Mouse (Mus musculus) spleen, postnatal 0 days (tissue): ENCODE measurements around the gene Jsrp1. TPM values are rescaled to one million over a fixed set of nuclear protein-coding genes. Genes with fewer than 3 reads are reported as not detected.

ENCODE experiments used
- microRNA counts: library from miRNA; unstranded; fragments of <30 nt; microRNA quantifications from one replicate; lab custom pipeline; 2015
- polyA plus RNA-seq: library from polyadenylated mRNA; unstranded; fragments of >200 nt; fragmentation: Nextera tagmentation; extraction: Ambion mirVana; gene quantifications from 2 replicates; pipeline ENCODE4 v1.2.1, GENCODE M21; 2015

The Jsrp1 gene
- polyA plus RNA-seq = 0.13 and 0.29 TPM in 2 replicates

DNA sequence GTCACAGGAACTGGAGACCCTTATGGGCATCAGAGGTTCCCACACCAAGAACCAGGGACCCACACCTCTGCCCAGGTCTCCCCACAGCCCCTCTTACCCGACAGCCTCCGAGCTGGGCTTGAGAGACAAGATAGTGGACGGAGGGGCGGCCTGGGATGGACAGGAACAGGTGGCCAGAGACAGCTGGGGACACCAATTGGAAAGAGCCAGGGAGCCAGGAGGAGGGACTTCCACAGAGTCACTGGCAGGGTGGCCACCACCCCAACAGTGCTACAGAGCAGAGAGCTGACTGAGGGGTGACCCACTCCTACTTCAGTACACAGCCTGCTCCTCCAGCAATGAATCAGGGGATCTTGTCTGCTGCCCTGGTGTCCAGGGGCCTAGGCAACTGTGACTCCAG lies at the start of gene Jsrp1:
Gene Jsrp1, minus strand, starts transcription at position 133 of the 400 bp plus-strand sequence.

DNA sequence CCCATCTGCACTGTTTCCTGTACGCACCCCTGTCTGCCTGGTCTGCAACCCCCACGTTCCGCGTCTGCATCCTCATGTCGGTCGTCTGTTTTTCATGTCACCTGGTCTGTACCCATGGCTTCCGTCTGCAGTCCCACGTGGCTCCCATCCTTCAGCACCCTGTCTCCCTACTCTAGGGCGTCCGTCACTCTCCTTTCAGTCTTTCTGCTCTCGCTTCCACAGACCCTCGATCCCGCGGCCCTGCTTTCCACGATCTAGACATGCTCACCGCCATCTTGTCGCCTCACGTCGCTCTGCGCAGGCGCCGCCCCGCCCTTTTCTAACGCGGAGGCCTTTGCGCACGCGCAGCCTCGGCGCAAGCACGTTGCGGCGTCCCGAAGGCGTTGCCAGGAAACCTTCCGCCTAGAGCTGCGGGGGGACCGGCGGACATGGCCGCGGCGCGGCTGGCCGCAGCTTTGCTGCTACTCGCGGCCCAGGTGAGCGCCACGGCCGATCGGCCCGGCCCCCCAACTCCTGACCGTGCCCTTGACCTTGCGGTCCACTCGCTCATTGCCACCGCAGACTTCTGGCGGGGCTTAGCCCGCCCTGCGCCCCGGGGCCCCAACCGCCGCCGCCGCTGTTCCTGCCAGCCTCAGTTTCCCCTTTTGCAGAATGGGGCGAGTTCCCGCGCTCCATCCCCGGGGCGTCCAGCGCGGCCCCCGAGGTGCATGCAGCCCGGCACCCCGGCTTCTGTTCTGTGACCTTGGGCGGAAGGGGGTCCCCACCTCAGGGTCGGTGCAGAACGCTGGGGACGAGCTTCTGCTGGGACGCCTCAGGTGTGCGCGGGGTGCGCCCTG lies 41.8 kb upstream of the Jsrp1 start, which contains the start of the genes Lsm7 and Sppl2b:
Gene Lsm7, minus strand, starts transcription at position 297 of the 836 bp plus-strand sequence.
Gene Sppl2b, plus strand, starts transcription at position 363 of the 836 bp plus-strand sequence.

DNA sequence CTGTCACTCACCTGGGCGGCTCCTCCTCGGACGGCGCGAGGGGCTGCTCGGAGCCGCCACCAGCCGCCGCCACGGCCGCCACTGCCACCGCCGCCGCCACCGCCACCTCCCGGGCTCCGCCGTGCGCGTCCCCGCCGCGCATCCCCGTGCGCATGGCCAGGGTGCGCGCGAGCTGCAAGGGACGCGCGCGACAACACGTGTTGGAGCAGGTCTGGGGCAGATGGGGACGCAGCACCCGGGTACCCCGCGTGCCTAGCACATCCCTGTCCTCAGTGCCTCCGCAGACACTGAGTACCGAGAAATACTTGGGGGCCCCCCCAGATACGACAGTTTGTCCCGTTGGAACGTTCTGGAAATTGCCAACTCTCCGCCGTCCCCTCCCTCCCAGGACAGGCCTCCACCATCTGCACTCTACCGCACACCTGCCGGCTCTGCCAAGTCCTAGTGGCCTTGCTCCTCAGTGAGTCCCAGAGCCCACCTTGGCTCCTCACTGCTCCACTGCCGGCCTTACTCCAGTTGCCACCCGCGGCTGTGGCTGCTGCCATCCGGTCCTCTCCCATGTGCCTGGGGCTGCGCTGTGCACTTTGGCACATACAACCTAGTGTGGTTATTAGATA lies 30.7 kb upstream of the Jsrp1 start, which contains the start of gene Lingo3:
Gene Lingo3, minus strand, starts transcription at position 109 of the 617 bp plus-strand sequence.

DNA sequence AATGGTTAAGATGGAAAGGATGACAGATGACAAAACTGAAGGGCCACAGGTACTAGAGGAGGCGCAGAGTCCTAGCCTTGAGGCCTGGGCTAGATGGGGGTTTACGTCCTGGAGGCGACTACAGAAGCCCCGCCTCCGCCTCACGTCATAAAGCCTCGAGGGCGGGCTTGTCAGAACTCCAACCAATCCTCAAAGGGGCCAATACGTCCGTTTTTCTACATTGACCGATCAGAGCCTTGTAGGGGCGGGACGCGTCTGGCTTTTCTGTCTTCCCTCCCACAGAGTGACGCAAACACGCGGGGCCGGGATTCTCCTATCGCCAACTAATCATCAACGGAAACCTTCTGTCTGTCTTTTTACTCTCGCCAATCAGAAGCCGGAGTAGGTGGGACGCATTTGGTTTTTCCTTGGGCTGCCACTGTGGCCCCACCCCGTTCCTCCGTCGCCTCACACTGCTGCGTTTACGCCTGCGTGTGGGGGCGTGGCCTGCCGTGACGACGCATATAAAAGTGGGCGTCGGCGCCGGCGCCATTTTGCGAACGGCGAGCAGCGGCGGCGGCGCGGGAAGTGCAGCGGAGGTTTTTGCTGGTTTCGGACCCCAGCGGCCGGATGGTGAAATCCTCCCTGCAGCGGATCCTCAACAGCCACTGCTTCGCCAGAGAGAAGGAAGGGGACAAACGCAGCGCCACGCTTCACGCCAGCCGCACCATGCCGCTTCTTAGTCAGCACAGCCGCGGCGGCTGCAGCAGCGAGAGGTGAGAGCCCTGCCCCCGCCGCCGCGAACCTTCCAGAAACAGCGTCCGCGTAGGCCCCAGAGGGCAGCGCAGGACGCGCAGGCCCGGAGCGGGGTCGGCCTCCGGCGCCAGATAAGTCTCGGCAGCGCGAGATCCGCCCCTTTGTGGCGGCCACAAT lies 13.1 kb upstream of the Jsrp1 start, which contains the start of gene Oaz1:
Gene Oaz1, plus strand, starts transcription at position 506 of the 912 bp plus-strand sequence.

DNA sequence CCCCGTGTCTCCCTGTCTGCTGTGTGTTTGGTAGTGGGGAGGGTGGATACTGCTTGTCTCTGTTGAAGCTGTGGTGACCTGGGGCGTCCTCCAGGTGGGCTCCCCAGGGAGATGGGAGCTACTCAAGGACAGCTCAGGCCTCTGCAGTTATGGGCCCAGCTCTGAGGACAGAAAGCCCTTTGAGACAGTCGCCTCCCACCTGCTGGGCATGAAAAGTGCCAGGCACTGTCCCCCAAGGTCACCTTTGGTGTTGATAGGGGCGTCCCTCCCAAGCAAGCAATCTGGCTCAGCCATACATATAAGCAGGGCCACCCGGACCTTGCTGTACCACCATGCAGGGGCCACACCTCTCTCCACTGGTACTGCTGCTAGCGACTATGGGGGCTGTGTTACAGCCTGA lies 8.4 kb downstream of the Jsrp1 start, which contains the start of gene Amh:
Gene Amh, plus strand, starts transcription at position 328 of the 400 bp plus-strand sequence.

DNA sequence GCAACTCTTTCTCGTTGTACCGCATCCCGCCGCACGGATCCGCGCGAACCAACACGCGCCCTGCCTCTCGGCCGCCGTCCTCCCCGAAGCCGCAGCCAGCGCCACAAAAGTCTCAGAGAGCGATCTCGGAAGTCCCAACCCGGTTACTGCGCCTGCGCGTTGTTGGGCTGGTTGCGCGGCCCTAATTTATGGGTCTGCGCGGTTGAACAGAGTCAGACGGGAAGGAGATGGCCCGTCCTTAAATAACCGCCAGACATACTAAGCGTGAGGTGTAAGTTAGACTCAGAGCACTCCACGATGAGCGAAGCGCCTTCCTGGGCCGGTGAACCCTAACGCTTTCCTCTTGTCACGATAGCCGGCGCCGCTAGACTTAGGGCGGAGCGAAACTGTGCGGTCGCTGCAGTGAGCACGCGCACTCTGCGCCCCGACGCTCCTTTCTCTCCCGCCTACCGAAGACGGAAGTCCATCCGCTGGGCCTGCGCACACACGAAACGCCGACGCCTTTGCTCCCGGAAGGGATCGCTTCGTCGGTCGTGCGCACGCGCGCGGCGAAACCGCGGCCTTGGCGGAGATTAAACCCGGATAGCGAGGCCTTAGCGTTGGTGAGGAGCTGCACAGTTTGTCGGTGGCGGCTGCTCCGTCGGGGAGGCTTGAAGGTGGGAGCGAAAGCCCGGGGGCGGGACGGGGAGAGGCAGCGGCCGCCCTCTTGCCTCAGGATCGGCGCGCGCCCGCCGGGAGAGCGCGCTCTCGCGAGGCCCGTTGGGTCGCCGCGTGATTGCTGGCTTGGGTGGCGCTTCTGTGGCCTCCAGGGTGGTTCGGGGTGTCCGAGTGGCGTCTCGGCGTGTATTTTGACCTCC lies 14.9 kb downstream of the Jsrp1 start, which contains the start of the genes Sf3a2 and Plekhj1:
Gene Sf3a2, plus strand, starts transcription at position 49 of the 857 bp plus-strand sequence.
Gene Plekhj1, minus strand, starts transcription at position 477 of the 857 bp plus-strand sequence.

MicroRNAs within 50 kb of the gene (microRNA counts, 519-probe panel; counts per million panel counts)
- microRNA mmu-miR-1982 (lab: Ali Mortazavi, UCI) = 88.3 counts per million

Other genes starting within 250 kb of the Jsrp1 start
- gene Klf16, start 236.2 kb downstream of the Jsrp1 start, polyA plus RNA-seq = 16.4 and 16.8 TPM in 2 replicates
- 69.6 and 77.5 TPM in 2 replicates for gene Abhd17a, start 223.2 kb downstream of the Jsrp1 start, polyA plus RNA-seq
- 39.0 and 42.3 TPM in 2 replicates for gene Scamp4, start 210.6 kb downstream of the Jsrp1 start, polyA plus RNA-seq
- gene Adat3, start 210.6 kb downstream of the Jsrp1 start, polyA plus RNA-seq = 5.7 and 6.3 TPM in 2 replicates
- 0.82 and 1.6 TPM in 2 replicates for gene Gm49322, start 207.5 kb downstream of the Jsrp1 start, polyA plus RNA-seq
- gene Csnk1g2, start 190.7 kb downstream of the Jsrp1 start, polyA plus RNA-seq = 67.7 and 75.0 TPM in 2 replicates
- 16.3 and 18.7 TPM in 2 replicates for gene Btbd2, start 156.4 kb downstream of the Jsrp1 start, polyA plus RNA-seq
- gene Mknk2, start 135.4 kb downstream of the Jsrp1 start, polyA plus RNA-seq = 108 and 112 TPM in 2 replicates
- gene Mob3a, start 111.5 kb downstream of the Jsrp1 start, polyA plus RNA-seq = 27.5 and 34.4 TPM in 2 replicates
- gene Izumo4, start 111.3 kb downstream of the Jsrp1 start, polyA plus RNA-seq = 12.1 and 16.9 TPM in 2 replicates
- 24.1 and 30.9 TPM in 2 replicates for gene Ap3d1, start 71.2 kb downstream of the Jsrp1 start, polyA plus RNA-seq
- 10.4 and 11.4 TPM in 2 replicates for gene Dot1l, start 58.3 kb downstream of the Jsrp1 start, polyA plus RNA-seq
- 43.1 and 44.2 TPM in 2 replicates for gene Sf3a2, start 15.3 kb downstream of the Jsrp1 start, polyA plus RNA-seq
- 91.0 and 101 TPM in 2 replicates for gene Plekhj1, start 14.9 kb downstream of the Jsrp1 start, polyA plus RNA-seq
- gene Amh, start 8.3 kb downstream of the Jsrp1 start, polyA plus RNA-seq = 0.07 TPM in 1 of 2 replicates, not detected in the other
- 1,694 and 1,746 TPM in 2 replicates for gene Oaz1, start 13.2 kb upstream of the Jsrp1 start, polyA plus RNA-seq
- gene Lingo3, start 30.5 kb upstream of the Jsrp1 start, polyA plus RNA-seq = 0.24 TPM in 1 of 2 replicates, not detected in the other
- gene Lsm7, start 41.7 kb upstream of the Jsrp1 start, polyA plus RNA-seq = 245 and 270 TPM in 2 replicates
- 70.4 and 75.6 TPM in 2 replicates for gene Sppl2b, start 41.8 kb upstream of the Jsrp1 start, polyA plus RNA-seq
- gene Tmprss9, start 58.4 kb upstream of the Jsrp1 start, polyA plus RNA-seq = 0.08 TPM in 1 of 2 replicates, not detected in the other
- gene Timm13, start 87.5 kb upstream of the Jsrp1 start, polyA plus RNA-seq = 233 and 235 TPM in 2 replicates
- gene Lmnb2, start 104.7 kb upstream of the Jsrp1 start, polyA plus RNA-seq = 10.5 and 12.7 TPM in 2 replicates
- gene Gadd45b, start 116.6 kb upstream of the Jsrp1 start, polyA plus RNA-seq = 10.3 and 11.5 TPM in 2 replicates
- 0.67 and 0.95 TPM in 2 replicates for gene Gng7, start 201.4 kb upstream of the Jsrp1 start, polyA plus RNA-seq
- not detected in 2 replicates for gene Diras1, start 212.2 kb upstream of the Jsrp1 start, polyA plus RNA-seq
- gene Slc39a3, start 223.9 kb upstream of the Jsrp1 start, polyA plus RNA-seq = 5.5 and 7.1 TPM in 2 replicates
- 54.6 and 63.6 TPM in 2 replicates for gene Sgta, start 246.7 kb upstream of the Jsrp1 start, polyA plus RNA-seq